Mouse (Mus musculus) layer of hippocampus, postnatal 10 days (tissue): ENCODE measurements around the gene Rgl1. TPM values are rescaled to one million over a fixed set of nuclear protein-coding genes. Genes with fewer than 3 reads are reported as not detected.

Source experiments
- DNase-seq, 2 experiments: peaks; one replicate each; pipeline ENCODE4 v3.0.0; 2021; ENCODE audit warnings: low spot score in 2 of 2
- long read RNA-seq: library from polyadenylated mRNA; stranded (forward); transcript quantifications from one replicate; pipeline ENCODE4 v2.0.0, GENCODE M21; 2023
- total RNA-seq, 2 experiments: library from RNA; stranded (reverse); gene quantifications; 2 replicates each; pipeline ENCODE4 v1.2.3; 2021

Rgl1 gene
- total RNA-seq = 10 to 100 TPM; 63.9 to 67.0 TPM
- long read RNA-seq, full-length matches to known transcripts = 11 of 30 reads
- long read RNA-seq, partial matches to known transcripts = 7 of 30 reads
- long read RNA-seq, other reads (novel, unspliced or antisense) = 12 of 30 reads

- DNase-seq = peak; percentile 97 to 98
Measured at GRCm38 (mm10) chr1:152766032-152766772, at the start of gene Rgl1, which contains the start of gene Arpc5. TSS of gene Rgl1 (minus strand) at chr1:152766351. TSS of gene Arpc5 (plus strand) at chr1:152766542.

GRCm38 (mm10) chr1:152815265-152815701, 49.1 kb upstream of the Rgl1 start:
- no peak for DNase-seq

- DNase-seq = no peak
Measured at GRCm38 (mm10) chr1:152810533-152811439, 44.6 kb upstream of the Rgl1 start.

GRCm38 (mm10) chr1:152809541-152810252, 43.5 kb upstream of the Rgl1 start:
- no peak for DNase-seq

GRCm38 (mm10) chr1:152808392-152808680, 42.2 kb upstream of the Rgl1 start:
- DNase-seq = no peak

GRCm38 (mm10) chr1:152807619-152808391, 41.7 kb upstream of the Rgl1 start:
- DNase-seq = no peak

- no peak for DNase-seq
Measured at GRCm38 (mm10) chr1:152804907-152805306, 38.8 kb upstream of the Rgl1 start.

- no peak for DNase-seq
Measured at GRCm38 (mm10) chr1:152800633-152801176, 34.6 kb upstream of the Rgl1 start.

GRCm38 (mm10) chr1:152799897-152800296, 33.7 kb upstream of the Rgl1 start, which contains the start of gene Ncf2:
TSS of gene Ncf2 (plus strand) at chr1:152800194.
- DNase-seq = no peak

GRCm38 (mm10) chr1:152798125-152798524, 32.0 kb upstream of the Rgl1 start:
- DNase-seq = no peak

GRCm38 (mm10) chr1:152796683-152797263, 30.6 kb upstream of the Rgl1 start:
- no peak for DNase-seq

GRCm38 (mm10) chr1:152795688-152796255, 29.6 kb upstream of the Rgl1 start:
- DNase-seq = no peak

GRCm38 (mm10) chr1:152793495-152794130, 27.5 kb upstream of the Rgl1 start:
- no peak for DNase-seq

GRCm38 (mm10) chr1:152792736-152793494, 26.8 kb upstream of the Rgl1 start:
- peak; percentile 33 to 38 for DNase-seq

- no peak for DNase-seq
Measured at GRCm38 (mm10) chr1:152791269-152791668, 25.1 kb upstream of the Rgl1 start.

- no peak for DNase-seq
Measured at GRCm38 (mm10) chr1:152790821-152791220, 24.7 kb upstream of the Rgl1 start.

- no peak for DNase-seq
Measured at GRCm38 (mm10) chr1:152790254-152790653, 24.1 kb upstream of the Rgl1 start.

- no peak for DNase-seq
Measured at GRCm38 (mm10) chr1:152788121-152788660, 22.0 kb upstream of the Rgl1 start.
